Mouse (Mus musculus) cerebellum, postnatal 4 days (tissue): Measurements from ENCODE around the gene Nod1.

Experiments used
- DNase-seq, 2 experiments: peaks; one replicate each; pipeline ENCODE4 v3.0.0; 2022; ENCODE audit warnings: low spot score in 2 of 2, mixed read lengths in 1 of 2

The Nod1 gene

GRCm38 (mm10) chr6:54972111-54972928 is at the start of gene Nod1:
Gene Nod1, minus strand, starts transcription at chr6:54972612.
- DNase-seq = peak in 1 of 2 experiments; percentile 33

- no peak for DNase-seq
Observed at GRCm38 (mm10) chr6:55021806-55022205, 49.4 kb upstream of the Nod1 start.

GRCm38 (mm10) chr6:55018417-55018816 is 46.0 kb upstream of the Nod1 start:
- no peak for DNase-seq

- DNase-seq = peak in 1 of 2 experiments; percentile 52
Observed at GRCm38 (mm10) chr6:55016710-55017583, 44.5 kb upstream of the Nod1 start.

GRCm38 (mm10) chr6:55016236-55016635 is 43.8 kb upstream of the Nod1 start:
- DNase-seq = no peak

- no peak for DNase-seq
Observed at GRCm38 (mm10) chr6:55014184-55014583, 41.8 kb upstream of the Nod1 start.

- no peak for DNase-seq
Observed at GRCm38 (mm10) chr6:55012516-55012915, 40.1 kb upstream of the Nod1 start.

- no peak for DNase-seq
Observed at GRCm38 (mm10) chr6:55010330-55011091, 38.1 kb upstream of the Nod1 start.

- DNase-seq = no peak
Observed at GRCm38 (mm10) chr6:55009391-55010230, 37.2 kb upstream of the Nod1 start.

- no peak for DNase-seq
Observed at GRCm38 (mm10) chr6:55008401-55008800, 36.0 kb upstream of the Nod1 start.

GRCm38 (mm10) chr6:55003559-55003958 is 31.1 kb upstream of the Nod1 start:
- no peak for DNase-seq

- DNase-seq = no peak
Observed at GRCm38 (mm10) chr6:55002438-55002837, 30.0 kb upstream of the Nod1 start.

GRCm38 (mm10) chr6:55001320-55001719 is 28.9 kb upstream of the Nod1 start:
- DNase-seq = no peak

GRCm38 (mm10) chr6:54997726-54998125 is 25.3 kb upstream of the Nod1 start:
- DNase-seq = no peak

GRCm38 (mm10) chr6:54996361-54996760 is 23.9 kb upstream of the Nod1 start:
- DNase-seq = no peak

GRCm38 (mm10) chr6:54992734-54993260 is 20.4 kb upstream of the Nod1 start, which contains the start of gene Ggct:
Gene Ggct, minus strand, starts transcription at chr6:54992950.
- peak; percentile 84 to 94 for DNase-seq

- DNase-seq = no peak
Observed at GRCm38 (mm10) chr6:54992141-54992540, 19.7 kb upstream of the Nod1 start.

GRCm38 (mm10) chr6:54991189-54991588 is 18.8 kb upstream of the Nod1 start:
- DNase-seq = no peak

- no peak for DNase-seq
Observed at GRCm38 (mm10) chr6:54988141-54988540, 15.7 kb upstream of the Nod1 start.

- DNase-seq = no peak
Observed at GRCm38 (mm10) chr6:54984096-54984495, 11.7 kb upstream of the Nod1 start.
